Mouse (Mus musculus) naive thymus-derived CD4-positive, alpha-beta T cell, adult 2 months (primary cell): Measurements from ENCODE around the gene Sycn.

Experiments
- DNase-seq: peaks from one replicate; pipeline ENCODE4 v3.0.0-alpha.2; 2011; ENCODE audit warnings: low read depth

Gene Sycn

DNA sequence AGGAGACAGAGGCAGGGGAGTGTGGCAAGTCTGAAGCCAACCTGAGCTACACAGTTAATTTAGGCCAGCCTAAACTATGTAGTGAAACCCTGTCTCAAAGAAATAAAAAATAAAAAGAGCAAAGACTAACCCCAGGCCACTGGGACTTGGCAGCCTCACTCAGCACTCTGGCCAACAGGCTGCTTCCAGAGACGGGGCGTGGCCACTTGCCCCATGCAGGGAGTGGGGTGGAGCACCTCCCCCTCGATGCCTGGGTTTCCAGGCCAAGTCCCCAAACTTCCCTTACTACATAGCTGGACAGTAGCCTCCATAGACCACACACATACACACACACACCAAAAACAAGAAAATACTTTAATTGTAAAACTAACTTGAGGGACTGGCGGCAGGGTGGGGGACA, 17.8 kb downstream of the Sycn start:
- no peak for DNase-seq

DNA sequence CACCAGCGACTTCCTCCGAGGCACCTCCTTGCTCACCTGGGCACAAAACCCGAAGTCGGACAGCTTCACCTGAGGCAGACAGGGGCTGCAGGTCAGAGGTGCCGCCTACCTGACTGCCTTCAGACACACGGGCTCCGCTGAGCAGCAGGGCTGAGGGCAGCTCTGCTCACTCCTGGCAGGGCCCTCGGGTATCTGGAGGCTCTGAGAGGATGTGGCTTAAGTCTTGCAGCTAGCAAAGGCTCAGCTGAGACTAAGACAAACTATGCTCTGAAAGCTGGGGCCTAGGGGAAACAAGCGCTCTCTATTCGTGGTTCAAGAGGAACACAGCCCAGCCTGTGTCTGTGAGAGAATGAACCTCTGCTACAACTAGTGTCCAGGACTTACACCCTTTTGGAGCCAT, 20.2 kb downstream of the Sycn start:
- DNase-seq = peak; percentile 37

DNA sequence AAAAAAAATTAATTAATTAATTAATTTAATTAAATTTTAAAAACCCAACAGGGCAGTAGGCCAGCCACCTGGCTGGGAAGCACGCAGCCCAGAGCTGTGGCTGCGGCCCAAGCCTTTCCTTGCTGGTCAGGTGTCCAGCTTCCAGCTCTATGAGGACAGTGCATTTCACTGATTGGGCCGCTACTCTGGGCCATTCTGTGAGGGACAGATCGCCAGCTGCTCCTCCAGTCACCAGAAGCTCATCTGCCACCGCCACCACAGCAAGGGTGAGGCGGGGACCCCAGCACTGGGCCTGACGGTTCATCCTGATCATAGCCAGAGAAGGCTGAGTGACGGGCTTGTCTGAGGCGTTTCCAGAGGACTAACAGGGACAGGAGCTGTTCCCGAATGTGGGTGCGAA, 21.3 kb downstream of the Sycn start:
- DNase-seq = no peak

DNA sequence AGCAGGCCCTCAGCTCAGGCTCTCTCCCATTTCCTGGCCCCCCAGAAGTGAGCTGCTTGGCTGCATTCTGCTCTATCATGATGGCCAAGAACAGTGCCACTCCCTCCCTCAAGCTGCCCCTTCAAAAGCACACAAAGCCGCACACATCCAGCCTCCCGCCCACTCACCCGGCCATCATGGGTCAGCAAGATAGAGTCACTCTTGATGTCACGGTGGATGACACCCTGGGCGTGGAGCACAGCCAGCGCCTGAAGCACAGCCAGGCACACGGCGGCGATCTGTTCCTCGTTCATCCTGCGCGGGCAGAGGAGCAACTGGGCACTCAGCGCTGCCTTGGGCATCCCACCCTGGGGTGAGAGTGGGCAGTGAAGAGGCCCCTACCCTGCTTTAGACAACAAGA, 21.7 kb downstream of the Sycn start:
- no peak for DNase-seq

DNA sequence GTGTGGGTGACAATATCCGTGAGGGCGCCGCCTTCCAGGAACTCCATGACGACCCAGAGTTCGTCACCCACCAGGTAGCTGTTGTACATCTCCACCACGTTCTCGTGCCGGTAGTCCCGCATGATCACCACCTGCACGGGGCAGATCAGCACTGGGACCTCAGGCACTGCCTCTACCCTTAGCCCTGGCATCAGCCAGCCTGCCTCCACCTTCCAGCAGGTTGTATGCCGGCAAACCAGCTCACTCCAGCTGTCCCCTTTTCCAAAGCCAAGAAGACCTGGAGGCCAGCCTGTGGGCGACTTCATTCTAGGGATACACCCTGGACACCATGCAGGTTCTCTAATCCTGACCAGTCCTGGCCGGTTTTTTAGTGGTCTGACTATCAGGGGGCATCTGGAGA, 22.3 kb downstream of the Sycn start:
- DNase-seq = no peak

DNA sequence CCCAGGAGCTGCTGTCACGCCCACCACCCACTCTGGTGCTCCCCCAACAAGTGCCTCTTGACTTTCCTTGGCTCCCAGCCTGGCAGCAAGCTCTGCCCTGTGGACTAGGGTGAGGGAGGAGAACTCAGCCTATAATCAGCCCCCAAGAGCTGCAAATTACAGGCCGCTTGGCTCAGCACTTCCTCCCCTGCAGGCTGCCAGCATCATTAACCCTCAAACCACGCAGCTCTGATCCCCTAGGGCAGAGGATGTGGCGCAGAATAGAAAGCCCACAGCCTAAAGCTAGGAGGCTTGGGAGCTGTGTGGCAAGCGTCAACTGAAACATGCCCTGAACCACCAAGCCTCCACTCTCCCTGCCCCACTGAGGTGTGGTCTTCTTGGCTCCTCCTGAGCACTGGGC, 24.7 kb downstream of the Sycn start:
- peak; percentile 56 for DNase-seq

DNA sequence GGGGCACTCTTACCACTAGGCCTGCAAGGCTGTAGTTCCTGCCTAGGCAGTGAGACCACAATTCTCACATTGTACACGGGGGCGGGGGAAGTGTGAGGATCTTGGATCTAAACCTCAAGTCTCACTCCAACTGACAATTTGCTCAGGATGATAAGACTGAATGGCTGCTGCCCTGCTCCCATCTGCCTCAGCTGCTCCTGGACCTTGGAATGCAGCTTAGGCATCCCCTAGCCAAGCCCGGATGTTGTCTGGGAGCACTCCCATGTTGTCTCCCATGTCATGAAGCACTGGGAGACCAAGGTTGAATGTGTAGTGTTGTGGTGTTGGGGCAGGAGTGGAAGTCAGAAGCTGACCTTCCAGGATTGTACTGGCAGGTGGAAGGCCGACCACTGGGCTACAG, 26.9 kb downstream of the Sycn start:
- DNase-seq = no peak

DNA sequence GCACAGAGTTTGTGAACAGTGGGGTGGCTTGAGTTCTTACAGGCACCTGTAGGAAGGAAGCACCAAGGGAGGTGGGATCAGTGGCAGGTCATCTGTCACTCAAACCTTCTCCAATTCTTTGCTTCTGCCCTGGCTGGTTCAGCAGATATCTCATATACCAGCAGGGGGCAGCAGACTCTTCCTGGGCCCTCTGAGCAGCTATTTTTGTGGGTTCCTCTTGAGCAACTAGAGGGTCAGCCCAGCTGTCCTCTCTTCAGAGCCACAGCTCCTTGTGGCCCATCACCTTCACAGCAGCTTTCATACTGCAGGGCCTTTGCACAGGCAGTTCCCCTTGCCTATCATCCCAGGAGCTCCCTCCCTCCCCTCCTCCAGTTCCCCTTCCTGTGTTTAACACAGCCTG, 27.6 kb downstream of the Sycn start:
- peak; percentile 83 for DNase-seq

DNA sequence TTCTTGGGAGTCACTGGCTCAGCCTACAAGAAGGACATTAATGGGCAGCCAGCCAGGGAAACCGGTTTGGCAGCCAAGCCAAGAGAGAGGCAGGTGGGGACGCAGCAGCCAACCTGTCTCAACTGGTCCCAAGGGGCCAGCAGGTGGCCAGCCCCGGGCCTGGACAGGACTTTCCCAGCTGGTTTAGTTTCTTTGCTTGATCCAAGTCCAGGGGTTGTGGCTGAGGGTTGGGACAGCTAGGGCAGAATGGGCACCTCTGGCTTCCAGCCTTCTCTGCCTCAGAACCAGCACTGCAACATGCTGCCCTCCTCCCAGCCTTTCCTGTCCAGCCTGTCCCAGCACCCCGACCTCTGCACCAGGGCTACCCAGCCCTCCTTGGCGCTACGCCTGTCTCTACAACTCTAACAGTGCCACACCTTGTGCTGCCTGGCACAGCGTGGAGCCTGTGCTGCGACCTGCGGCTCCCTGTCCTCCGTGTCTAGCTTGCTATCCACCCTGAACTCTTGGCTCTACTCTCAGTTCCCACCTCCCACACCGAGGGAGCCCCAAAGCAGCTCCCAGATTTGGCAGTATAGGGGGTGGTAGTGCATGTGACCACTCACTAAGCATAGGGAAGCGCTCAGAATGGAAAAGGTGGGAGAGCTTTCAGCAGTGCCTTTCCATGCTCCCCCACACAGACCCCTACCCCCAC, 29.8 kb downstream of the Sycn start:
- DNase-seq = no peak

DNA sequence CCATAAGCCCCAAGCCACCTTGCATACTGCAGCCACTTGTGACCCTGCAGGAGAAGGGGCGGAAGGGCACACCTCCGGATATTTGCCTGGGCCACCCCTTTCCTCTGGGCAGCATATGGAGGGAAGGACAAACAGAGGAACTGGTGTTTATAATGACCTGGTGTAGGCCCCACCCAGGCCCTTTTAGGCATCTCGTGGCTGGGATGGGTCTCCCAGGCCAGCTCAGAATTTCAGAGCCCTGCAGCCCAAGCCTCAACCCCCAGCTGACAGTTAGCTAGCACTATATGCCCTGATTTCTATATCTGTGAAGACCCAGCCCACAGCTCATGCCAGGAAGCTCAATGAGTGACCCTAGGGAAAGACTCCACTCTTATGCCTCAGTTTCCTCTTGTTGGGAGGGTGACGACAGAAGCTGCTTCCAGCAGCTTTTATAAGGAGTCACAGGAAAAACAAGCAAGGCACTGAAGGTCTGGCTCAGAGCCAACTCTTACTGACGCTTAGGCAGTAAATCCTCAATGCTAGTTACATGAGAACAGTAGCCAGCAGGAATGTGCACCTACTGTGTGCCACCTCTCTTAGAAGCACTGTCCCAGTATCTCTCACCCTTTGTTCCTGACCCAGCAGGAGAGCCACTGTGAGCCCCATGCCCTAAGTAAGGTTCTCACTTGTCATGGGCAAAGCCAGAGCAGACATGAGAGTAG, 30.4 kb downstream of the Sycn start:
- no peak for DNase-seq

DNA sequence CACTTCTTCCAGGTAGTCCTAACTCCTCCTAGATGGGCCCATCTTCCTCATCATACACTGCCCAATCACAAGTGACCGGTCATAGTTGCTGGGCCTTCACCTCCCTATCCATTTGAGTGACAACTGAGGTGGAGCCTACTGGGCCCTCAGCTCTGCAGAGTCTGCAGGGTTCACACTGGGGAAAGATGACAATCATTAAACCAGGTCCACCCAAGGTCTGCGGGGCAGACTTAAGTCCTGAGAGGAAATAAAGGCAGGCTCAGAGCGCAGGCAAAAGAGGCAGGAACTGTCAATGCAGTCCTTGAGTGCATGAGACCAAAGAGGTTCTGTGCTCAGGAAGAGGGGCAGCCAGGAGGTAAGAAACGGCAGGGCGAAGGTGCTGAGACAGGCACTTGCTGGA, 32.0 kb downstream of the Sycn start:
- no peak for DNase-seq

DNA sequence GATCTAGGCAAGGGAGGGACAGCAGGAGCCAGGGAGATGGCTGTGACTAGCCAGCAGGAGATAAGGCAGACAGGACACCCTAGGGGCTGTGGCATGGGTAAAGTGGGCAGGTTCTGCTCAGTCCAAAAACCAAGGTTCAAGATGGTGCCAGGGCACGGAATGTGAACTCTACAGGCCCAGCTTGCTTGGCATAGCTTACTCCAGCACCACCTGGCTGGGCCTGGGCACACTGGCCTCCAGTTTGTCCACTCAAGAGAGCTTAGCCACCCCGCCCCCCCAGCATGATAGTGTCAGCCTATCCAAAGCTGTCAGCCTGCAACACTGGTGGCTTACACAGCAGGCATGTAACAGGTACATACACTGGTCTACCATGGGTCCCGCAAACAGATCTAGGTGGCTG, 32.6 kb downstream of the Sycn start:
- no peak for DNase-seq

DNA sequence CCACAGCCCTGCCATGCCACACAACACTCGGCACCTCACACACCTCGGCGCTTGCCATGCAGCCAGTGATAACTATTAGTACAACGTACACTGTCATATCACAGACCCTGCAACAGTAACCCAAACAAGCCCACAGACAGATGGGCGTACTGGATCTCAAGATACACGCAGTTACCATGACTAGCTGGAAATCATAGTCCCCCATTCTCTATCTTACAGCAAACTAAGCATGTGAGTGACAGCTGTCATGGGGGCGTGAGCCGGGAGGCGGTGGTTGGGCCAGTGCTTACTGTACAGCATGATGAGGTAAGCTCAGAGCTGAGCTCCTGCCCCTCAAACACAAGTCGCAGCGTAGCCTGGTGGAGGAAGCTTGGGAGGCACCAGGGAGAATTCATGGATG, 34.9 kb downstream of the Sycn start:
- DNase-seq = no peak

DNA sequence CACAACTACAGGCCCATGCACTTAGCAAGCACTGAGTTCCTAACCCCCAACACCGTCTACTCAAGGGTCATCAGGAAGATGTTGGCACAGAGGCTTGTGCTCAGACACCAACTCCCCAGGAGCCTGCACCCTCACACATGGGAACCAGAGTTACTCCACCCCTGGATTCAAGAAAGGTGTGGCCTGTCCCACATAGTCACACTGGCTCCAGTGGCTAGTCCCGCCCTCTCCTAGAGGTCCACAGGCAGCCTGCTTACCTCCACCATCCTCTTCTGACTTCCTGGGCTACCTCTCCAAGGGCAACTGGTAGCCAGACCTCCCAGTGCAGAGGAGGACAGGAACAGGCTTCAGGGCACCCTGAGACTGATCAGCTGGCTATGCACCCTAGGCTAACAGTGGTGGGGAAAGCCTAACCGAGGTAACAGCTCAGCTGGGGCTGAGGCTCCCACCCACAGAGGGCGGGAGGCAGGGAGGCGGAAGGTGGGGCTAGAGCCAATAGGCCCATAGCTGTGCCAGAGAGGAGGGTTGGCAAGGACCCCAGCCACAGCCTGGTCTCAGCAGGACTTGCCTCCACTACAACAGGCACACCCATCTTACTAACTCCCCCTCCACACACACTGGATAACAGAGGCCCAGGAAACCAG, 35.7 kb downstream of the Sycn start:
- DNase-seq = no peak

DNA sequence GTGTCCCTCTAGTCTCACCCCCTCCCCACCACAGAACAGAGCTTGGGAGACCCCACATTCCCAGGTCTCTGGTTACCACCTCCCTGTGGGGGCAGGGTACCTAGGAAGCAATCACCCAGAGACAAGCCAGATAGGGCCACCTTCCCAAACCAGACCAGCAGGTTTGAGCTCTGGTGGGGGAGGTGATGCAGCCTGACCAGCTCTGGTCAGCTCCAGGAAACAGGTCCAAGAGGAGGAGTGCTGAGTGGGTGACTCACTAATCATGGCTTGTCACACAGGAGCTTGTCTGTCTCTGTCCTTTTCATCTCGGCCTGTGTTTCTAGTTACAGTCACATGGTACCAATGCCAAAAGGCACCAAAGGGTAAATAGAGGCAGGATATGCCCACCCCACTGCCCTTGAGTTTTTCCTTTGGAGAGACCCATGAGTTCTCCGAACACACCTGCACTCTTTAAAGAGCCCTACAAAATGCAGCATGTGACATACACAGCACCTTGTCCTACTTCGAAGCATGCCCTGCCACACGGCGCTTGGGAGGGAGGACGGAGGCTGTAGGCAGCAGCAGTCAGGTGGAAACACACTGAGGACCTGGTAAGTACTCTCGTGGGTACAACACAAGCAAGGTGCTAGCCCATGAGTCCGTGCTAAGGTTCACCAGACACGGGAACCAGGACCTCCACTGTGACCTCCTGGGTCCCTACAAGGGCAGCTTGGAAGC, 37.3 kb downstream of the Sycn start:
- DNase-seq = no peak

DNA sequence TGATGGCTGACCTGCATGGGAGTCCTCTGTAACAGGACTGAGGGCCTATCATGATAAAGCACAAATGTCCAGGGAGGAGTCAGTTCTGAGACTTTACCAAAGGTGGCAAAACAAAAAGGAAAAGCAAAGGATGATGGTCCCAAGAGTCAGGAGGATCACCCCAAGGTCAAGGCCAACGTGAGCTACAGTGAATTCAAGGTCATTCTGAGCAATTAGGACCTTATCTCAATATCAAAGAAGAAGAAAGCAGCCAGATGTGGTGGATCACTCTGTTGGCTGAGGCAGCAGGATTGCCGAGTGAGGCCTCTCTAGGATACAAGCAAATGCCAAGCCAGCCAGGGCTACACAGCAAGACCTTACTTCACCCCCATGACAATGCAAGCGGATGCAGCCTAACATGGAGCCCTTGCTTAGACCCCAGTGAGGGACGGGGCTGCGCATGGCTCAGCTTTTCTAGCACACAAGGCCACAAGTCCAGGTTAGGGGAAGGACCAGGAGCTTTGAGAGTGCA, 37.9 kb downstream of the Sycn start:
- no peak for DNase-seq

DNA sequence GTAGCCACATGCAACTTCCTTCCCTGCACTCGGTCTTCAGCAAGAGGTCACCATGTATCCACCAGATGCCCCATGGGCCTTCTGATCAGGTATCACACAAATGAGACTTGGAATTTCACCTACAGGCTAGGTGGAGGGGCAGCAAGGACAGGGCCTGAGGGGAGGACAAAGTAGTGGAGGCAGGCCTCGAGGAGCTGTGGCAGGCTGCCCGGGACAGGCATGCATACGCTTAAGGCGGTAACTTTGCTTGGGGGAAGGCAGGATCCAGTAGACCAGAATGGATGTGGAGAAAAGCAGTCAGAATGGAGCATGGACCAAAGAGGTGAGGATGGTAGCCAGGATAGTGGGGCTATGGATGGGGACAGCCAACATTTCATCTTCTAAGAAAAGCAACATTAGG, 39.1 kb downstream of the Sycn start:
- DNase-seq = no peak

DNA sequence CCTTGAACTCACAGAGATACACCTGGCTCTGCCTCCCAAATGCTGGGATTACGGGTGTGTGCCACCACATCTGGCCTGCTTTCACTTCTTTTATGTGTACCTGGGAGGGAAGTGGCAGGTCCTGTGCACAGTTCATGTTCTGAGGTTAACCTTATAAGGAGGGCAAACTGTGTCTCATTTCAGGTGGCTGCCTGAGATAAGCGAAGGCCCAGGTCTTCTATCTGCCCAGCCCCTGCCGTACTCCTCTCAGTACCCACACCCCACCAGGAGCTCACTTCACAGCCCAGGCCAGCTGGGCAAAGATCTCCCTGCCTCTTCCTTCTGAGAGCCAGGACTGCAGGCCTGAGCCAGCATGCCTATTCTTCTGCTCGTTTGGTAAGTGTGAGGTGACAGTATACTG, 41.0 kb downstream of the Sycn start:
- no peak for DNase-seq

DNA sequence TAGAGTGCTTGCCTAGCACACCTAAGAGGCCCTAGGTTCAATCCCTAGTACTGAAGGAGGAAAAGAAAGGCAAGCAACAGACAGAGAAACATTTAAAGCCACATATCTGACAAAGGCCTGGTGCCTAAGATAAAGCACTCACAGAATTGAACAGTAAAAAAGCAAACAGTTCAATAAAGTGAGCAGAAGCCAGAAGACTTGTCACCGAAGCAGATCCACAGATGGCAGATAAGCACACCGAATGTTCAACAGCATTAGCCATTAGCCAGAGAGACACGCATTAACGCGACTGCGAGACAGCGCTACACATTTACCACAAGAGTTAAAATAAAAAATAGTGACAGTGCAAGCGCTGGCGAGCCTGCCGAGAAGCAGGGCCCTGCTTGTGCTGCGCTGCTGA, 42.2 kb downstream of the Sycn start:
- DNase-seq = no peak

DNA sequence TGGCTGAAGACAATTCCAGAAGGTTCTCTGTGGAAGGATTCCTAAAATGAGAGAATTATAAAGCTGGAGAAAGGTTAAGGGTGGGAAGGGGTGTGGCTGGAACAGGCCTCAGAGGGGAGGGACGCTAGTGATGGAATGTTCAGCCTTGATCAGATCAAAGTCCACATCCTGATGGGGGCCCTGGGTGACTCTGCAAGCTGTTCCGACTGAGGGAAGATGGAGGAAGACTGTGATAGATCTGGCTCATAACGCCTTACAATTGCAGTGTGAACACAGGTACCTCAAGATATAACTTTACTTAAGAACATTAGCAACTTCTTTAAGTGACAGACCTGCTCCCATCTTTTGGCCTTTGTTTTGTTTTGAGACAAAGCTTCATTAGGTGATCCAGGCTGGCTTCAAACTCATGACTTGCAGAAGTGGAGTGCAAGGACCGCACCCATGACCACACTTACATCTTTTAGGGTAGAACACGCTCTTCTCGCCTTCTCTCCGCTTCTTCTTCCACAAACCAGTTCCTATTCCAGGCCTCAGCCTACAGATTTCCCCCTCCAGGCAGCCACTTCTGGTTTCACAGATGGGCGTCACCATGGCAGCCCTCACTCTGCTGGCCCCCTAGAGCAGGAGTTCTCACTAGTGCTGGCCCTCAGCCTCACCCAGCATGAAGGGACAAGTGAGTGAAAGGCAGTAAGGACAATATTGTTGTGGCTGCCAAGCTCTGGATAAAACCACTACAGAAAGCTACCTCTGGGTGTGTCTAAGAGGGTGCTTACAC, 43.1 kb downstream of the Sycn start:
- no peak for DNase-seq

DNA sequence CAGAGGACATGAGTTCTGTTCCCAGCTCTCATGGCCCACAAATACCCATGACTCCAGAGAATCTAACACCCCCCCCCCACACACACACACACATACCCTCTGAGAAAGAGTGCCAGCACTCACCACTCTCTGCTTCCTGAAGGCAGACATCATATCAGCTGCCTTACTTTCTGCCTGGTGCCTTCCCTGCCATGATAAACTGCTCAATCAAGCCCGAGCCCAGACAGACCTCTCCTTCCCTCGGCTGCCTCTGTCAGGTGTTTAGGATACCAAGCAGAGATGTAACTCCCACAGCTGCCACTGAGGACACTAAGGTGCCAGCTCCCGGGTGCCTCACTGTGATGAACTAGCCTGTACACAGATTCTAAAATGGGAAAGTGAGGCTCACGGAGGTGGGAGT, 43.8 kb downstream of the Sycn start:
- DNase-seq = no peak

DNA sequence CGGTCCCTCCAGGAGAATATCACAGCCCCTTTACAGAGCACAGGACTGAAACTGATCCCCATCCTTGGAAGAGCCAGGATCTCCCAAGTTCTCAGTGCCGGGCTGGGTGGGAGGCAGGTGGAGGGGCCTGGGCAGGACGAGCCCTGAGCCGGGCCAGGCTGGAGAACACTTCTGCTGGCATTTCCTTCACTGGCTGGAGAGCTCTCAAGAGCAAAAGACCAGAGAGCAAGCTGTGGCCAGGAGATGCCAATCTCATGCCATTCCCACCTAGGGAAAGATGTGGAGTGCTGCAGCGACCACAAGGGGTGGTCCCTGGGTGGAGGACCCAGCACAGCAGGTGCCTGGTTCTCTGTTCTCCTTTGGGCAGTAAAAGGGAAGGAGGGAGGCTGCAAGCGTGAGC, 44.3 kb downstream of the Sycn start:
- no peak for DNase-seq
